Mouse (Mus musculus): ENCODE measurements around the gene Mrps21. TPM values are rescaled to one million over a fixed set of nuclear protein-coding genes. Genes with fewer than 3 reads are reported as not detected.

The Mrps21 gene
- total and polyA plus RNA-seq, 3 experiments: 251 to 557 (median 317) TPM

GRCm38 (mm10) chr3:95818571-95819288, 52.6 kb downstream of the Mrps21 start, which contains the start of gene Rprd2:
Gene Rprd2 (minus strand): TSS chr3:95818863.
- dilution Hi-C loops (cut with MboI; ENCODE audit: extremely low pct_ligation_motif_present, extremely low pct_unique_long_range_greater_than_20kb, low sequenced_read_pairs) (no loop called here), in situ Hi-C loops (cut with MboI; ENCODE audit: low pct_ligation_motif_present, low pct_unique_long_range_greater_than_20kb, low sequenced_read_pairs) (no loop called here)
- Histone ChIP-seq H3K27ac (ENCODE audit: insufficient read depth, low read depth) (peak within 1 kb of the TSS; percentile 97), H3K36me3 (replicated peaks in 1 of 2; ENCODE audit: control insufficient read depth in 1 of 2, insufficient read depth in 1 of 2, low read length in 1 of 2) (peaks cover 0 to 6% of the 10 kb centered on the region in 2 experiments), H3K79me2 (replicated peaks; ENCODE audit: control insufficient read depth, extremely low read depth, insufficient read depth, poor library complexity, severe bottlenecking) (peaks cover 47% of the 10 kb centered on the region), H3K4me2 (ENCODE audit: insufficient read depth, low read depth, poor library complexity, severe bottlenecking) (0 out of 2 replicates have a peak within 1 kb of the TSS, but pooled peaks have one; percentile 13), H3K4me1 (ENCODE audit: control insufficient read depth in 1 of 2, insufficient read depth in 2 of 2) (peaks cover 4 to 29% of the 10 kb centered on the region in 2 experiments; a peak in 2 of 4 replicates), H3K27me3 (replicated peaks) (no peaks in the 10 kb centered on the region), H3K9me3 (replicated peaks; ENCODE audit: low read length) (no peaks in the 10 kb centered on the region), H3K4me3 (replicated peaks in 1 of 3; ENCODE audit: low read depth in 2 of 3, low read length in 2 of 3, poor library complexity in 1 of 3) (peak within 1 kb of the TSS; percentile 74 to 90 (median 83)), H3K9ac (ENCODE audit: insufficient read depth, low read depth) (peak within 1 kb of the TSS; percentile 96)
- peak; percentile 69 for DNase-seq (ENCODE audit: extremely low read depth)
- peak; percentile 97 for TF ChIP-seq ZNF384 (IDR thresholded peaks at IDR 0.05; ENCODE audit: low read depth, low read length)
- no peak for TF ChIP-seq MAZ (IDR thresholded peaks at IDR 0.05; ENCODE audit: low read depth, low read length)
- peak; percentile 77 for TF ChIP-seq NELFE (IDR thresholded peaks at IDR 0.05; ENCODE audit: low read depth, low read length)
- no peak for TF ChIP-seq ZKSCAN1 (IDR thresholded peaks at IDR 0.05; ENCODE audit: borderline replicate concordance, low read depth, low read length)
- peak; percentile 24; the same call in 1 of the 2 replicates for TF ChIP-seq IRF4 (IDR thresholded peaks at IDR 0.05; ENCODE audit: low read depth, low read length)
- TF ChIP-seq USF2 (conservative IDR thresholded peaks at IDR 0.05; ENCODE audit: low read depth, low read length): no peak
- TF ChIP-seq UBTF (IDR thresholded peaks at IDR 0.05; ENCODE audit: low read depth, low read length): peak; percentile 31
- TF ChIP-seq MXI1 (IDR thresholded peaks at IDR 0.05; ENCODE audit: low read depth, low read length): peak; percentile 61; the same call in 1 of the 2 replicates
- TF ChIP-seq MYC (IDR thresholded peaks at IDR 0.05; ENCODE audit: low read depth, low read length): 0 out of 2 replicates have a peak, but pooled peaks have one; percentile 25
- TF ChIP-seq SIN3A (IDR thresholded peaks at IDR 0.05; ENCODE audit: low read length): peak; percentile 87
- TF ChIP-seq CHD1 (IDR thresholded peaks at IDR 0.05; ENCODE audit: low read depth, low read length): peak; percentile 74; the same call in 1 of the 2 replicates
- peak; percentile 16 for TF ChIP-seq HCFC1 (IDR thresholded peaks at IDR 0.05; ENCODE audit: low read depth, low read length)
- TF ChIP-seq TCF12 (IDR thresholded peaks at IDR 0.05; ENCODE audit: low read depth, low read length): peak; percentile 79; the same call in 1 of the 2 replicates
- TF ChIP-seq BHLHE40 (IDR thresholded peaks at IDR 0.05; ENCODE audit: low read depth, low read length): peak; percentile 42; the same call in 1 of the 2 replicates
- peak; percentile 71; the same call in 1 of the 2 replicates for TF ChIP-seq POLR2A (IDR thresholded peaks at IDR 0.05; ENCODE audit: low read depth, low read length)
- peak; percentile 88 for TF ChIP-seq ZMIZ1 (IDR thresholded peaks at IDR 0.05; ENCODE audit: low read depth, low read length)
- TF ChIP-seq SMC3 (IDR thresholded peaks at IDR 0.05; ENCODE audit: low read depth, low read length): no peak
- no peak for TF ChIP-seq KAT2A (IDR thresholded peaks at IDR 0.05; ENCODE audit: insufficient replicate concordance, low read length)

DNA sequence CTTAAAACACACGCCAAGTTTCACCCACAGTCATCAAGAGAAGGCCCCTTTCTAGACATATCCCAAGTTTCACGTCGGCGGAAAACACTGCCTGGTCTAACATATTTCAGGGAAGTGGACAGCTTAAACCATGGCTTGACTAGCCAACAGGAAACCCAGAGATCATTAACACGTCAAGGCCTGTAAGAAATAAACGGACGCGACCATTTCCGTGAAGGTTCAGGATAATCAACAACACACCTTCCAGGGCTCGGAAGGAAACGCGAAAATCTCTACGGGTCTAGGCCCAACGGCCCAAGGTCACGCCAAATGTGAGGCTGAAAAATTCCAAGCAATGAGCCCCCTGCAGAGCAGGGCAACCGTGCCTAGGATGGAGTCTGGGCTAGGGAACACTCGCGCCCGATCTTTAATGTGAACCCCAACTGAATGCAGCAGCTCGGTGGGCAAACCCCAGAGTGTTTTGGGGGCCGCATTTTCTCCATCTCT, 53.2 kb downstream of the Mrps21 start:
- Histone ChIP-seq H3K9ac (ENCODE audit: insufficient read depth, low read depth) (peak overlapping the region; percentile 96), H3K9me3 (replicated peaks; ENCODE audit: low read length) (no peaks in the 10 kb centered on the region), H3K4me3 (replicated peaks in 1 of 3; ENCODE audit: low read depth in 2 of 3, low read length in 2 of 3, poor library complexity in 1 of 3) (peak overlapping the region; percentile 74 to 90 (median 83)), H3K79me2 (replicated peaks; ENCODE audit: control insufficient read depth, extremely low read depth, insufficient read depth, poor library complexity, severe bottlenecking) (peaks cover 54% of the 10 kb centered on the region), H3K36me3 (replicated peaks in 1 of 2; ENCODE audit: control insufficient read depth in 1 of 2, insufficient read depth in 1 of 2, low read length in 1 of 2) (peaks cover 0 to 10% of the 10 kb centered on the region in 2 experiments), H3K27me3 (replicated peaks) (no peaks in the 10 kb centered on the region), H3K27ac (ENCODE audit: insufficient read depth, low read depth) (peak overlapping the region; percentile 97), H3K4me2 (ENCODE audit: insufficient read depth, low read depth, poor library complexity, severe bottlenecking) (0 out of 2 replicates have a peak overlapping the region, but pooled peaks have one; percentile 13), H3K4me1 (ENCODE audit: control insufficient read depth in 1 of 2, insufficient read depth in 2 of 2) (peaks cover 4 to 30% of the 10 kb centered on the region in 2 experiments; a peak in 2 of 4 replicates)
- in situ Hi-C loops (cut with MboI; ENCODE audit: low pct_ligation_motif_present, low pct_unique_long_range_greater_than_20kb, low sequenced_read_pairs): no loop called here
- DNase-seq (ENCODE audit: extremely low read depth): peak; percentile 56
- dilution Hi-C loops (cut with MboI; ENCODE audit: extremely low pct_ligation_motif_present, extremely low pct_unique_long_range_greater_than_20kb, low sequenced_read_pairs): no loop called here
- TF ChIP-seq UBTF (IDR thresholded peaks at IDR 0.05; ENCODE audit: low read depth, low read length) (no peak), IRF4 (IDR thresholded peaks at IDR 0.05; ENCODE audit: low read depth, low read length) (no peak), ZKSCAN1 (IDR thresholded peaks at IDR 0.05; ENCODE audit: borderline replicate concordance, low read depth, low read length) (no peak), ZMIZ1 (IDR thresholded peaks at IDR 0.05; ENCODE audit: low read depth, low read length) (no peak), ELF1 (IDR thresholded peaks at IDR 0.05; ENCODE audit: low read depth, low read length) (peak; percentile 53; the same call in 1 of the 2 replicates), POLR2A (IDR thresholded peaks at IDR 0.05; ENCODE audit: low read depth, low read length) (no peak), MAZ (IDR thresholded peaks at IDR 0.05; ENCODE audit: low read depth, low read length) (no peak), MAX (IDR thresholded peaks at IDR 0.05; ENCODE audit: low read length) (no peak; the same call in 1 of the 2 replicates), NELFE (IDR thresholded peaks at IDR 0.05; ENCODE audit: low read depth, low read length) (no peak), CHD2 (IDR thresholded peaks at IDR 0.05; ENCODE audit: low read length) (no peak), CTCF (conservative IDR thresholded peaks at IDR 0.05 in 1 of 2, IDR thresholded peaks at IDR 0.05 in 1 of 2; ENCODE audit: low read depth in 2 of 2, low read length in 2 of 2) (no peak), JUND (conservative IDR thresholded peaks at IDR 0.05; ENCODE audit: low read depth, low read length) (no peak), MXI1 (IDR thresholded peaks at IDR 0.05; ENCODE audit: low read depth, low read length) (peak; percentile 13; the same call in 1 of the 2 replicates), ETS1 (conservative IDR thresholded peaks at IDR 0.05; ENCODE audit: low read depth, low read length) (no peak), PAX5 (IDR thresholded peaks at IDR 0.05; ENCODE audit: low read length) (no peak), ZC3H11A (IDR thresholded peaks at IDR 0.05; ENCODE audit: low read depth, low read length) (no peak), CHD1 (IDR thresholded peaks at IDR 0.05; ENCODE audit: low read depth, low read length) (peak; percentile 9; the same call in 1 of the 2 replicates), MAFK (IDR thresholded peaks at IDR 0.05; ENCODE audit: insufficient replicate concordance, low read length) (no peak), TBP (conservative IDR thresholded peaks at IDR 0.05; ENCODE audit: low read depth, low read length) (peak; percentile 38; the same call in 1 of the 2 replicates), EP300 (IDR thresholded peaks at IDR 0.05; ENCODE audit: low read length) (no peak)
